Mouse (Mus musculus) E14TG2a.4 (cell line): ENCODE measurements around the gene Serpinb7.

ENCODE experiments used
- CTCF ChIP-seq: conservative IDR thresholded peaks from 2 replicates; pipeline ENCODE4 v1.5.1; 2014; ENCODE audit warnings: low read length
- POU5F1 ChIP-seq: IDR thresholded peaks from 2 replicates; pipeline ENCODE4 v1.6.1; 2014; ENCODE audit warnings: low read length, borderline replicate concordance

DNA sequence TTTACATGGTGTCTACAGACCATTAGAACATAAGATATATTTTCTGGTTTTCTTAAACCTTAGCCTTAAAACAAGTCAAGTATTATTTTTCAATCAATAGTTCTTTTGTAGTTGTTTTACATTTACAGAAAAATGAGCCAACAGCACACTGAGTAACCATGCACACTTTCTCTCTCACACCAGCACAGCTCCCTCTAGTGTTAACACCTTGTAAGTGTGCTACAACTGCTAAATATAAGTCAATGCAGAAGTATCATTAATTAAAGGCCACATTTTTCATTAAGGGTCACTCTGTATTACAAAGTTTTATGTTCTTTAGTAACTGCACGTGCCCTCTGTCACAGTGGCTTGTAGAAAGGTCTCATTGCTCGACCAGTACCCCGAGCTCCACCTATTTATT is 46.4 kb upstream of the Serpinb7 start:
- TF ChIP-seq CTCF (peak; percentile 62), POU5F1 (no peak)
